Mouse (Mus musculus): Measurements from ENCODE around the gene Vamp2. TPM values are rescaled to one million over a fixed set of nuclear protein-coding genes. Genes with fewer than 3 reads are reported as not detected.
A peak's percentile ranks its signal among the peaks of the same experiment; 100 is the strongest.

The Vamp2 gene
- total and polyA plus RNA-seq, 2 experiments from 2014 or later = 25.2 to 59.2 TPM

GRCm38 (mm10) chr11:69071262-69071661 is 17.0 kb upstream of the Vamp2 start:
- 23% methylated on average over 9 of the region's 9 CpGs for WGBS
- Histone ChIP-seq H3K27me3 (ENCODE audit: control insufficient read depth, insufficient read depth, low read length) (no peaks in the 10 kb centered on the region), H3K4me3 (ENCODE audit: low read depth, low read length) (peak overlapping the region; percentile 61), H3K36me3 (replicated peaks; ENCODE audit: control insufficient read depth, insufficient read depth, low read length) (no peaks in the 10 kb centered on the region), H3K9me3 (replicated peaks; ENCODE audit: control insufficient read depth, low read length) (no peaks in the 10 kb centered on the region), H3K4me2 (ENCODE audit: low read depth, low read length) (peak overlapping the region; percentile 89), H3K4me1 (ENCODE audit: control insufficient read depth, insufficient read depth) (peaks cover 17% of the 10 kb centered on the region), H3K9ac (replicated peaks; ENCODE audit: low read depth, low read length) (peak overlapping the region; percentile 70; the same call in 1 of the 2 replicates), H3K27ac (ENCODE audit: low read depth) (peak overlapping the region; percentile 82)
- TF ChIP-seq EP300 (IDR thresholded peaks at IDR 0.05; ENCODE audit: low read depth) (no peak), CTCF (IDR thresholded peaks at IDR 0.05; ENCODE audit: low read depth) (no peak)
- DNase-seq (ENCODE audit: low spot score) (no peak), ATAC-seq (ENCODE audit: insufficient read depth, low read depth) (no peak)

- no peaks in the 10 kb centered on the region for H3K36me3 ChIP-seq (replicated peaks; ENCODE audit: control insufficient read depth, insufficient read depth, low read length)
- no peaks in the 10 kb centered on the region for H3K27me3 ChIP-seq (ENCODE audit: control insufficient read depth, insufficient read depth, low read length)
- no peak for ATAC-seq (ENCODE audit: insufficient read depth, low read depth)
- H3K4me2 ChIP-seq (ENCODE audit: low read depth, low read length) = peak overlapping the region; percentile 58
- H3K9me3 ChIP-seq (replicated peaks; ENCODE audit: control insufficient read depth, low read length) = no peaks in the 10 kb centered on the region
- no peak overlapping the region for H3K4me3 ChIP-seq (ENCODE audit: low read depth, low read length)
- peak overlapping the region; percentile 93; the same call in 1 of the 2 replicates for H3K27ac ChIP-seq (ENCODE audit: low read depth)
- WGBS = 87% methylated on average over 11 of the region's 11 CpGs
- TF ChIP-seq EP300 (IDR thresholded peaks at IDR 0.05; ENCODE audit: low read depth) (no peak), CTCF (IDR thresholded peaks at IDR 0.05; ENCODE audit: low read depth) (no peak)
- no peak for DNase-seq (ENCODE audit: low spot score)
- peak overlapping the region; percentile 68; the same call in 1 of the 2 replicates for H3K9ac ChIP-seq (replicated peaks; ENCODE audit: low read depth, low read length)
- H3K4me1 ChIP-seq (ENCODE audit: control insufficient read depth, insufficient read depth) = peaks cover 20% of the 10 kb centered on the region
Measured at GRCm38 (mm10) chr11:69072234-69072633, 16.1 kb upstream of the Vamp2 start.

- peak overlapping the region; percentile 33 for H3K4me3 ChIP-seq (ENCODE audit: low read depth, low read length)
- no peaks in the 10 kb centered on the region for H3K36me3 ChIP-seq (replicated peaks; ENCODE audit: control insufficient read depth, insufficient read depth, low read length)
- DNase-seq (ENCODE audit: low spot score) (no peak), ATAC-seq (ENCODE audit: insufficient read depth, low read depth) (no peak)
- H3K4me1 ChIP-seq (ENCODE audit: control insufficient read depth, insufficient read depth) = peaks cover 16% of the 10 kb centered on the region
- 11% methylated on average over 9 of the region's 9 CpGs for WGBS
- peak overlapping the region; percentile 58 for H3K4me2 ChIP-seq (ENCODE audit: low read depth, low read length)
- no peaks in the 10 kb centered on the region for H3K9me3 ChIP-seq (replicated peaks; ENCODE audit: control insufficient read depth, low read length)
- H3K27me3 ChIP-seq (ENCODE audit: control insufficient read depth, insufficient read depth, low read length) = no peaks in the 10 kb centered on the region
- TF ChIP-seq EP300 (IDR thresholded peaks at IDR 0.05; ENCODE audit: low read depth) = no peak; the same call in 1 of the 2 replicates
- TF ChIP-seq CTCF (IDR thresholded peaks at IDR 0.05; ENCODE audit: low read depth) = no peak
- peak overlapping the region; percentile 68; the same call in 1 of the 2 replicates for H3K9ac ChIP-seq (replicated peaks; ENCODE audit: low read depth, low read length)
- peak overlapping the region; percentile 93 for H3K27ac ChIP-seq (ENCODE audit: low read depth)
Measured at GRCm38 (mm10) chr11:69072666-69073064, 15.6 kb upstream of the Vamp2 start.

GRCm38 (mm10) chr11:69073065-69073888 is 15.0 kb upstream of the Vamp2 start:
- peaks cover 14% of the 10 kb centered on the region; the same call in 1 of the 2 replicates for H3K4me1 ChIP-seq (ENCODE audit: control insufficient read depth, insufficient read depth)
- H3K4me3 ChIP-seq (ENCODE audit: low read depth, low read length) = peak overlapping the region; percentile 33
- H3K27me3 ChIP-seq (ENCODE audit: control insufficient read depth, insufficient read depth, low read length) = no peaks in the 10 kb centered on the region
- H3K9ac ChIP-seq (replicated peaks; ENCODE audit: low read depth, low read length) = peak overlapping the region; percentile 68
- ATAC-seq (ENCODE audit: insufficient read depth, low read depth) (peak; percentile 65), DNase-seq (ENCODE audit: low spot score) (peak; percentile 91)
- WGBS = under 1% methylated on average over 14 of the region's 14 CpGs
- TF ChIP-seq EP300 (IDR thresholded peaks at IDR 0.05; ENCODE audit: low read depth) = peak; percentile 81
- no peak for TF ChIP-seq CTCF (IDR thresholded peaks at IDR 0.05; ENCODE audit: low read depth)
- H3K4me2 ChIP-seq (ENCODE audit: low read depth, low read length) = peak overlapping the region; percentile 58
- no peaks in the 10 kb centered on the region for H3K9me3 ChIP-seq (replicated peaks; ENCODE audit: control insufficient read depth, low read length)
- no peaks in the 10 kb centered on the region for H3K36me3 ChIP-seq (replicated peaks; ENCODE audit: control insufficient read depth, insufficient read depth, low read length)
- peak overlapping the region; percentile 93 for H3K27ac ChIP-seq (ENCODE audit: low read depth)

- ATAC-seq (ENCODE audit: insufficient read depth, low read depth) (no peak), DNase-seq (ENCODE audit: low spot score) (peak; percentile 29)
- no peaks in the 10 kb centered on the region for H3K27me3 ChIP-seq (ENCODE audit: control insufficient read depth, insufficient read depth, low read length)
- 49% methylated on average over 6 of the region's 6 CpGs for WGBS
- no peak for TF ChIP-seq EP300 (IDR thresholded peaks at IDR 0.05; ENCODE audit: low read depth)
- no peak for TF ChIP-seq CTCF (IDR thresholded peaks at IDR 0.05; ENCODE audit: low read depth)
- no peak overlapping the region for H3K9ac ChIP-seq (replicated peaks; ENCODE audit: low read depth, low read length)
- H3K4me1 ChIP-seq (ENCODE audit: control insufficient read depth, insufficient read depth) = peaks cover 14% of the 10 kb centered on the region; the same call in 1 of the 2 replicates
- H3K9me3 ChIP-seq (replicated peaks; ENCODE audit: control insufficient read depth, low read length) = no peaks in the 10 kb centered on the region
- no peak overlapping the region for H3K4me3 ChIP-seq (ENCODE audit: low read depth, low read length)
- no peaks in the 10 kb centered on the region for H3K36me3 ChIP-seq (replicated peaks; ENCODE audit: control insufficient read depth, insufficient read depth, low read length)
- peak overlapping the region; percentile 93 for H3K27ac ChIP-seq (ENCODE audit: low read depth)
- H3K4me2 ChIP-seq (ENCODE audit: low read depth, low read length) = no peak overlapping the region
Measured at GRCm38 (mm10) chr11:69073951-69074775, 14.1 kb upstream of the Vamp2 start.
